11 mouse cellular contexts compared by ENCODE assay signal in genomic region chr7:125478391-125478984, GRCm38 (mm10). TPM values are rescaled to one million over a fixed set of nuclear protein-coding genes. Genes with fewer than 3 reads are reported as not detected.
DNase-seq lines count a peak whose midpoint lies in the region; ATAC-seq and TF ChIP-seq lines count a peak whose summit lies in the region.
"Had no signal": no experiment of that assay in that cellular context is flagged by ENCODE, and none has a peak within 500 bp of the region (broad histone marks: within the 10 kb centered on the region; RNA-seq: fewer than 3 reads in every experiment).

No protein-coding gene starts in this region.

- no peak overlapping the region for H3K4me3 ChIP-seq in intestine, embryonic 16.5 days (ENCODE audit: low read length)
- no peak overlapping the region for H3K4me3 ChIP-seq in left cerebral cortex, adult 2 months
- H3K4me3 ChIP-seq: embryonic facial prominence, embryonic 10.5 days; hindbrain, embryonic 12.5 days; neural tube, embryonic 15.5 days had no signal

- no peak overlapping the region for H3K4me2 ChIP-seq in intestine, embryonic 16.5 days (ENCODE audit: low read depth, low read length)
- H3K4me2 ChIP-seq: hindbrain, embryonic 12.5 days; neural tube, embryonic 15.5 days had no signal

- peak; percentile 50 for ATAC-seq in intestine, embryonic 16.5 days

- H3K4me1 ChIP-seq in intestine, embryonic 16.5 days (ENCODE audit: control insufficient read depth, insufficient read depth, low read length), result peaks cover 10% of the 10 kb centered on the region

- no peak overlapping the region for H3K9ac ChIP-seq in intestine, embryonic 16.5 days (ENCODE audit: low read depth, low read length)
- H3K9ac ChIP-seq: hindbrain, embryonic 12.5 days; neural tube, embryonic 15.5 days had no signal

- no peaks in the 10 kb centered on the region for H3K36me3 ChIP-seq in intestine, embryonic 16.5 days (ENCODE audit: control insufficient read depth, insufficient read depth, low read length)

- H3K9me3 ChIP-seq in intestine, embryonic 16.5 days (ENCODE audit: control insufficient read depth, low read length), result no peaks in the 10 kb centered on the region
- H3K9me3 ChIP-seq: embryonic facial prominence, embryonic 10.5 days; hindbrain, embryonic 12.5 days; neural tube, embryonic 15.5 days had no signal

- H3K27me3 ChIP-seq in intestine, embryonic 16.5 days (replicated peaks; ENCODE audit: control insufficient read depth, insufficient read depth, low read length), result no peaks in the 10 kb centered on the region
- H3K27me3 ChIP-seq: hindbrain, embryonic 12.5 days; neural tube, embryonic 15.5 days had no signal

- intact Hi-C loops in left cerebral cortex, adult 2 months (cut with DNase I), result no loop called here

- peak; percentile 39 for DNase-seq in 3T3-L1 (ENCODE audit: low read depth, low spot score)
- DNase-seq in 416B (ENCODE audit: low read depth), result peak; percentile 31
- peak; percentile 39 to 55 for DNase-seq in lung, adult 18-20 months
- DNase-seq in layer of hippocampus, adult 11-12 months (ENCODE audit: low spot score), result no peak
- no peak for DNase-seq in left cerebral cortex, adult 2 months (ENCODE audit: extremely low spot score in 1 of 2, low spot score in 2 of 2)
- DNase-seq in right cerebral cortex, adult 2 months (ENCODE audit: low spot score in 2 of 2), result no peak
- DNase-seq: midbrain, embryonic 14.5 days had no signal

- no peak for TF ChIP-seq CTCF in left cerebral cortex, adult 2 months (IDR thresholded peaks at IDR 0.05)

- 0 out of 2 replicates have a peak overlapping the region, but pooled peaks have one; percentile 13 for H3K27ac ChIP-seq in intestine, embryonic 16.5 days (ENCODE audit: low read length)
- no peak overlapping the region for H3K27ac ChIP-seq in left cerebral cortex, adult 2 months
- H3K27ac ChIP-seq: embryonic facial prominence, embryonic 10.5 days; hindbrain, embryonic 12.5 days; neural tube, embryonic 15.5 days had no signal

- 60% methylated on average over 7 of the region's 7 CpGs for WGBS in intestine, embryonic 16.5 days

RNA-seq across cellular contexts. Expression of gene Nsmce1, which starts 12.9 kb away (rescaled TPM):
- 104 and 115 TPM in 2 replicates for polyA plus RNA-seq in intestine, embryonic 16.5 days (2015; fragmentation: Nextera tagmentation; extraction: Ambion mirVana)
- 10 to 100 TPM; 13.8 to 14.4 TPM for total RNA-seq in left cerebral cortex, adult 2 months (2021)

RNA-seq across cellular contexts. Expression of gene Kdm8, which starts 34.0 kb away (rescaled TPM):
- 9.3 and 10.4 TPM in 2 replicates for polyA plus RNA-seq in intestine, embryonic 16.5 days (2015; fragmentation: Nextera tagmentation; extraction: Ambion mirVana)
- total RNA-seq in left cerebral cortex, adult 2 months (2021), result 1 to 10 TPM; 4.2 to 4.7 TPM

Comparison
In these comparisons a context has a peak if more than half of its experiments do, and no peak if none do; other contexts are left out.
1. DNase-seq: peak in 3T3-L1 (single experiment), 416B (single experiment) and lung, adult 18-20 months (2 of 2); none in layer of hippocampus, adult 11-12 months (single experiment), left cerebral cortex, adult 2 months (0 of 2) and right cerebral cortex, adult 2 months (0 of 2).